Mouse (Mus musculus) MEL (cell line): Measurements from ENCODE around the gene Fgfr2. TPM values are rescaled to one million over a fixed set of nuclear protein-coding genes. Genes with fewer than 3 reads are reported as not detected.

ENCODE experiments used
- DNase-seq: peaks from one replicate; pipeline ENCODE4 v3.0.0; 2011; ENCODE audit warnings: low read depth, low spot score
- H3K27ac ChIP-seq: 2 replicates; pipeline ENCODE4 v1.5.1; 2012; ENCODE audit warnings: low read depth, mild to moderate bottlenecking, control low read depth, low read length, moderate library complexity; ENCODE audit not compliant: control insufficient read depth
- H3K27me3 ChIP-seq, 2 experiments: fragments of 150-350 bp in 1 of 2; sonication (generic) in 1 of 2; 2 replicates each; pipeline ENCODE4 v1.6.1; 2012; ENCODE audit warnings: low read length in 2 of 2, mild to moderate bottlenecking in 2 of 2, improper control_type of control experiment in 1 of 2, moderate library complexity in 1 of 2; ENCODE audit not compliant: insufficient read depth in 2 of 2, control insufficient read depth in 1 of 2
- H3K36me3 ChIP-seq, 2 experiments: 2 replicates each; pipeline ENCODE4 v1.6.1; 2012 to 2014; ENCODE audit warnings: low read length in 2 of 2, improper control_type of control experiment in 1 of 2, inconsistent platforms in 1 of 2, mild to moderate bottlenecking in 1 of 2; ENCODE audit not compliant: insufficient read depth in 2 of 2, control insufficient read depth in 1 of 2
- H3K4me1 ChIP-seq, 2 experiments: fragments of 150-350 bp in 1 of 2; sonication (generic) in 1 of 2; 2 replicates each; pipeline ENCODE4 v1.6.1; 2012; ENCODE audit warnings: low read length in 2 of 2, improper control_type of control experiment in 1 of 2, mild to moderate bottlenecking in 1 of 2; ENCODE audit not compliant: insufficient read depth in 2 of 2, control insufficient read depth in 1 of 2
- H3K4me3 ChIP-seq, 2 experiments: fragments of 150-350 bp in 1 of 2; sonication (generic) in 1 of 2; 2 replicates each; pipeline ENCODE4 v1.5.1; 2012; ENCODE audit warnings: low read depth in 2 of 2, low read length in 2 of 2, mild to moderate bottlenecking in 2 of 2, moderate library complexity in 2 of 2, control low read depth in 1 of 2, improper control_type of control experiment in 1 of 2; ENCODE audit not compliant: control insufficient read depth in 1 of 2, insufficient read depth in 1 of 2
- H3K79me2 ChIP-seq: 2 replicates; pipeline ENCODE4 v1.6.1; 2012; ENCODE audit warnings: mild to moderate bottlenecking, low read length, moderate library complexity; ENCODE audit not compliant: control insufficient read depth, poor library complexity, insufficient read depth
- H3K9ac ChIP-seq: 2 replicates; pipeline ENCODE4 v1.6.1; 2012; ENCODE audit warnings: low read depth, mild to moderate bottlenecking, control low read depth, low read length, moderate library complexity; ENCODE audit not compliant: control insufficient read depth, poor library complexity, severe bottlenecking
- H3K9me3 ChIP-seq: fragments of 150-350 bp; sonication (generic); replicated peaks from 2 replicates; pipeline ENCODE4 v1.6.1; 2012; ENCODE audit warnings: mild to moderate bottlenecking, low read length, improper control_type of control experiment, moderate library complexity; ENCODE audit not compliant: insufficient read depth
- BHLHE40 ChIP-seq: IDR thresholded peaks from 2 replicates; pipeline ENCODE4 v1.6.1; 2012; ENCODE audit warnings: low read depth, mild to moderate bottlenecking, inconsistent platforms, low read length, improper control_type of control experiment, borderline replicate concordance
- CHD2 ChIP-seq: IDR thresholded peaks from 2 replicates; pipeline ENCODE4 v1.6.1; 2011; ENCODE audit warnings: low read length, improper control_type of control experiment
- EP300 ChIP-seq, 2 experiments: IDR thresholded peaks; 2 replicates each; pipeline ENCODE4 v1.6.1; 2011; ENCODE audit warnings: improper control_type of control experiment in 2 of 2, low read length in 2 of 2, low read depth in 1 of 2, mild to moderate bottlenecking in 1 of 2
- GABPA ChIP-seq: IDR thresholded peaks from 2 replicates; pipeline ENCODE4 v1.6.1; 2012; ENCODE audit warnings: low read depth, mild to moderate bottlenecking, inconsistent platforms, low read length, improper control_type of control experiment, moderate library complexity
- HCFC1 ChIP-seq: IDR thresholded peaks from 2 replicates; pipeline ENCODE4 v1.6.1; 2012; ENCODE audit warnings: low read depth, mild to moderate bottlenecking, inconsistent platforms, low read length, improper control_type of control experiment, moderate library complexity
- MAX ChIP-seq: IDR thresholded peaks from 2 replicates; pipeline ENCODE4 v1.6.1; 2011; ENCODE audit warnings: low read length, improper control_type of control experiment
- MYC ChIP-seq: IDR thresholded peaks from 2 replicates; pipeline ENCODE4 v1.6.1; 2011; ENCODE audit warnings: low read depth, mild to moderate bottlenecking, low read length, improper control_type of control experiment, moderate library complexity
- POLR2A ChIP-seq, 2 experiments: IDR thresholded peaks; 2 replicates each; pipeline ENCODE4 v1.6.1; 2011 to 2012; ENCODE audit warnings: low read length in 2 of 2, mild to moderate bottlenecking in 2 of 2, control low read depth in 1 of 2, improper control_type of control experiment in 1 of 2, low read depth in 1 of 2, moderate library complexity in 1 of 2; ENCODE audit not compliant: control insufficient read depth in 1 of 2, insufficient read depth in 1 of 2, poor library complexity in 1 of 2
- POLR2AphosphoS2 ChIP-seq: IDR thresholded peaks from 2 replicates; pipeline ENCODE4 v1.6.1; 2011; ENCODE audit warnings: low read length, improper control_type of control experiment
- POLR2AphosphoS5 ChIP-seq: IDR thresholded peaks from 2 replicates; pipeline ENCODE4 v1.6.1; 2012; ENCODE audit warnings: low read depth, borderline replicate concordance, mild to moderate bottlenecking, inconsistent platforms, low read length, moderate library complexity, mixed read lengths
- RCOR1 ChIP-seq: IDR thresholded peaks from 2 replicates; pipeline ENCODE4 v1.6.1; 2012; ENCODE audit warnings: low read depth, mild to moderate bottlenecking, inconsistent platforms, low read length, improper control_type of control experiment
- SIN3A ChIP-seq: IDR thresholded peaks from 2 replicates; pipeline ENCODE4 v1.6.1; 2012; ENCODE audit warnings: low read length, improper control_type of control experiment, inconsistent platforms
- SMC3 ChIP-seq: IDR thresholded peaks from 2 replicates; pipeline ENCODE4 v1.6.1; 2011; ENCODE audit warnings: low read depth, low read length, improper control_type of control experiment
- TBP ChIP-seq: IDR thresholded peaks from 2 replicates; pipeline ENCODE4 v1.8.0; 2011; ENCODE audit warnings: low read depth, low read length, improper control_type of control experiment
- USF1 ChIP-seq: IDR thresholded peaks from 2 replicates; pipeline ENCODE4 v1.6.1; 2014; ENCODE audit warnings: low read depth, mild to moderate bottlenecking, inconsistent platforms, low read length, improper control_type of control experiment, moderate library complexity
- ZC3H11A ChIP-seq: IDR thresholded peaks from 2 replicates; pipeline ENCODE4 v1.6.1; 2012; ENCODE audit warnings: low read depth, mild to moderate bottlenecking, inconsistent platforms, low read length, improper control_type of control experiment
- ZKSCAN1 ChIP-seq: IDR thresholded peaks from 2 replicates; pipeline ENCODE4 v1.6.1; 2012; ENCODE audit warnings: low read depth, mild to moderate bottlenecking, inconsistent platforms, low read length, improper control_type of control experiment, moderate library complexity
- ZMIZ1 ChIP-seq: IDR thresholded peaks from 2 replicates; pipeline ENCODE4 v1.6.1; 2012; ENCODE audit warnings: low read depth, mild to moderate bottlenecking, inconsistent platforms, low read length, improper control_type of control experiment, moderate library complexity
- ZNF384 ChIP-seq: IDR thresholded peaks from 2 replicates; pipeline ENCODE4 v1.6.1; 2012; ENCODE audit warnings: low read depth, mild to moderate bottlenecking, inconsistent platforms, low read length, improper control_type of control experiment
- polyA plus RNA-seq, 2 experiments: library from polyadenylated mRNA; stranded (reverse) in 1 of 2; unstranded in 1 of 2; fragments of >175 nt in 1 of 2; fragments of >200 nt in 1 of 2; gene quantifications; 2 replicates each; pipeline versions ENCODE4 v1.2.1 to v1.2.4; 2012; ENCODE audit warnings: low replicate concordance in 2 of 2, low read depth in 1 of 2; ENCODE audit not compliant: insufficient read length in 2 of 2, insufficient read depth in 1 of 2, missing spikeins in 1 of 2
- total RNA-seq: library from RNA; depleted of rRNA; stranded (reverse); fragments of 300-350 nt; gene quantifications from 2 replicates; pipeline ENCODE4 v1.2.3, GENCODE M21; 2012

The Fgfr2 gene
- total and polyA plus RNA-seq, 3 experiments, result not detected

GRCm38 (mm10) chr7:131542115-131542871, 1580.9 kb downstream of the Fgfr2 start, which contains the start of gene Hmx3:
TSS of gene Hmx3 (plus strand) at chr7:131542867.
- Histone ChIP-seq H3K4me3 (no peak within 1 kb of the TSS), H3K4me1 (no peaks in the 10 kb centered on the region), H3K79me2 (no peaks in the 10 kb centered on the region), H3K9ac (no peak within 1 kb of the TSS), H3K9me3 (no peaks in the 10 kb centered on the region), H3K27me3 (no peaks in the 10 kb centered on the region), H3K27ac (no peak within 1 kb of the TSS), H3K36me3 (no peaks in the 10 kb centered on the region)
- DNase-seq, result no peak
- no peak for TF ChIP-seq POLR2A (IDR thresholded peaks at IDR 0.05; ENCODE audit: control insufficient read depth in 1 of 2, insufficient read depth in 1 of 2, low read depth in 1 of 2, low read length in 2 of 2, poor library complexity in 1 of 2)
- TF ChIP-seq ZMIZ1, result no peak
- TF ChIP-seq USF1, result no peak
- no peak for TF ChIP-seq SIN3A
- no peak for TF ChIP-seq ZNF384
- no peak for TF ChIP-seq MAX
- no peak for TF ChIP-seq SMC3
- no peak for TF ChIP-seq GABPA
- no peak for TF ChIP-seq CHD2
- TF ChIP-seq RCOR1, result no peak
- TF ChIP-seq POLR2AphosphoS5, result no peak
- no peak for TF ChIP-seq POLR2AphosphoS2
- TF ChIP-seq MYC, result no peak
- no peak for TF ChIP-seq ZC3H11A
- TF ChIP-seq EP300 (IDR thresholded peaks at IDR 0.05; ENCODE audit: low read depth in 1 of 2, low read length in 2 of 2), result no peak

GRCm38 (mm10) chr7:131541184-131542114, 1581.7 kb downstream of the Fgfr2 start:
- H3K27me3 ChIP-seq, result no peaks in the 10 kb centered on the region
- no peaks in the 10 kb centered on the region for H3K79me2 ChIP-seq
- no peaks in the 10 kb centered on the region for H3K4me1 ChIP-seq
- no peak overlapping the region for H3K4me3 ChIP-seq
- no peak overlapping the region for H3K27ac ChIP-seq
- no peaks in the 10 kb centered on the region for H3K36me3 ChIP-seq
- no peak for DNase-seq
- no peaks in the 10 kb centered on the region for H3K9me3 ChIP-seq
- TF ChIP-seq BHLHE40, result no peak
- TF ChIP-seq POLR2AphosphoS2, result no peak
- no peak for TF ChIP-seq MYC
- TF ChIP-seq ZMIZ1, result no peak
- TF ChIP-seq HCFC1, result no peak
- no peak for TF ChIP-seq TBP
- no peak for TF ChIP-seq POLR2AphosphoS5
- no peak for TF ChIP-seq ZKSCAN1
- TF ChIP-seq, all 39 proteins: peak for 0
- H3K9ac ChIP-seq, result no peak overlapping the region
